Mouse (Mus musculus): ENCODE data around the gene Gm20824. TPM values are rescaled to one million over a fixed set of nuclear protein-coding genes. Genes with fewer than 3 reads are reported as not detected.
"Not testable (repeated sequence)": the region's sequence is repeated elsewhere in the genome, so short reads cannot be mapped to it uniquely, and the experiment has no call there.

Gene Gm20824
- not detected for total RNA-seq (2021)
- long read RNA-seq, experiment 1: 0 reads
- long read RNA-seq, experiment 2: 0 reads

DNA sequence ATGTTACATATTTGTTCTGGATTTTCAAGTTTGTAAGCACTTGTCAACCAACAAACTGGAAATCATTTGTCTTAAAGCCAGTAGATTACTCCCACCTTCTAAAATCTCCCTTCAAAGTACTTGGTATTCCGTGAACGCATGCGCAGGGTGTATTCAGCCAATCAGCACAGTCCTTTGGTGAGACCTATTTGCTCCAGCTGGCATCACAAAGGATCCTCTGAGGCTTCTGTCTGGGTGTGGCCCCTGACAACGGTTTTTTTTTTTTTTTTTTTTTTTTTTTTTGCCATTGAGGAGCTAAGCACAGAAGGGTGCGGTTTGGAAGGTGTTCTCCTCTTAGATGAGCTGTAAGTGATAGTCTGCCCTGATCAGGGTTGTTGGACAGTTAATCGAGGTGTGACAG, at the start of gene Gm20824:
Gm20824 (plus strand) TSS at position 301 of the 400 bp plus-strand sequence.
- DNase-seq; intact Hi-C loops (cut with DNase I): not testable (repeated sequence)

Other genes starting within 250 kb of the Gm20824 start
- gene Gm20825, start 186.4 kb upstream of the Gm20824 start, total RNA-seq (2021): not detected